Mouse (Mus musculus): Measurements from ENCODE around the gene Prepl.

DNA sequence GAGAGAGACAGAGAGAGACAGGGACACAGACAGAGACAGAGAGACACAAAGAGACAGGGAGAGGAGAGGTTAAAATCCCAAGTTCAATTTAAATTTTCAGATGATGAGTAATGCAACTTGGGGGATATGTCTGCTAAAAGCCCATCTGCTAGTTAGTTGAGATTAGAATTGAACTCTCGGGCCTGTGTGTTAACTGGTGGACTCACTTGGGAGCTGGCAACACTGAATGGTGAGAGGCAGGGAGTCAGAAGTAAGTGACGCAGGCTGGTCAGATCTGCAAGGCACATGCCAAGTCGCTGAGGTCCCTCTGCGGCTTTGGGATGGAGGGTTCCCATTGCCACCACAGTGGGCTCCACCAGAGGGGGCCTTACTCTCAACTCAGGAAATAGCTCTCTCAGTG, 51.7 kb downstream of the Prepl start:
- TF ChIP-seq CTCF (IDR thresholded peaks at IDR 0.05; ENCODE audit: insufficient read depth, low read length) (no peak), POLR2A (IDR thresholded peaks at IDR 0.05; ENCODE audit: borderline replicate concordance, extremely low read depth, low read depth, low read length) (no peak)
